Mouse (Mus musculus) heart, postnatal 36 days (tissue): ENCODE measurements around the gene Slco1a5. TPM values are rescaled to one million over a fixed set of nuclear protein-coding genes. Genes with fewer than 3 reads are reported as not detected.
"Not testable (repeated sequence)": the region's sequence is repeated elsewhere in the genome, so short reads cannot be mapped to it uniquely, and the experiment has no call there.

Source experiments
- DNase-seq, 2 experiments: peaks; one replicate each; pipeline ENCODE4 v3.0.0; 2021 to 2022
- intact Hi-C: fragments of 180-260 bp; cut with DNase I; formaldehyde crosslinking; loops from one replicate; pipeline ENCODE4 v1.15.1; 2025
- total RNA-seq, 2 experiments: library from RNA; stranded (reverse); gene quantifications; 2 replicates each; pipeline ENCODE4 v1.2.3; 2021

The Slco1a5 gene
- total RNA-seq: not detected

DNA sequence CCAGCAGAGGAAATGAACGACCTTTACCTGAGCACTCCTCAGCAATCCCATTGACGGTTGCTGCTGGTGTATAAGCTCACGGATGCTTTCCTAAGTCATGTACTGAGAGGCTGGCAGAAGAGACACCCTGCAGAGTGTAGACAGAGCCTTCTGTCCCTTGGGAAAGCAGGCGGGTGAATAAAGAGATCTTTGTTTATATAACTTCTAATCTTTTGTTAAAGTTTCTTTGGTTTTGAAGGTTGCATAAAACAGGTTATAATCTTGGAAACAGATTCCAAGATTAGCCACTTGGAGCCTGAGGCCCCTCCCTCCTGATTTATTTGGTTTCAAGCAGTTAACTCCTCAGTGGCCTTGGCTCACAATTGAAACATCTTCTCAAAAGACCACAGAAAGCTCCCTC is at the start of gene Slco1a5:
TSS of gene Slco1a5 (minus strand) at position 101 of the 400 bp plus-strand sequence.
- no peak for DNase-seq
- intact Hi-C loops: no loop called here

- no peak for DNase-seq
- intact Hi-C loops: no loop called here
Measured at GRCm38 (mm10) chr6:142369568-142369967, 46.8 kb upstream of the Slco1a5 start.

DNA sequence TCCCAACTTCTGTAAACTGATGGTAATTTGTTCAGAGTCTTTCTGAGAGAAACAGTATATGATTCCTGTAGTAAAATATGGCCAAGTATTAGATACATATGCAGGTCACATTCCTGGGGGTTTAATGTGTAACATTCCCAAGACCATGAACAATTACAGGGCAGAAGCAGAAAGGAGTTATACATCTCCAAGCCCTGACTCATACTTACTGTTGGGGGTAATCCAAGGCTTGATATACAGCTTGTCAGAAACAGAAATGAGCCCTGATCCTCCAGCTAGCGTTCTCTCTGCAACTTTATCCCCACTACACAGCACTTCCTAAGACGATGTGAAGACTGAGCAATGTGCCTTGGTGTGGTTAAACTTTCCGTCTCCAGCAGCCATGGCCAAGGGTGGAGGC is 44.8 kb upstream of the Slco1a5 start:
- no peak for DNase-seq
- intact Hi-C loops: no loop called here

- intact Hi-C loops: no loop called here
- no peak for DNase-seq
Measured at GRCm38 (mm10) chr6:142366473-142367018, 43.8 kb upstream of the Slco1a5 start.

GRCm38 (mm10) chr6:142365742-142366472 is 43.1 kb upstream of the Slco1a5 start:
- intact Hi-C loops: no loop called here
- DNase-seq: no peak

DNA sequence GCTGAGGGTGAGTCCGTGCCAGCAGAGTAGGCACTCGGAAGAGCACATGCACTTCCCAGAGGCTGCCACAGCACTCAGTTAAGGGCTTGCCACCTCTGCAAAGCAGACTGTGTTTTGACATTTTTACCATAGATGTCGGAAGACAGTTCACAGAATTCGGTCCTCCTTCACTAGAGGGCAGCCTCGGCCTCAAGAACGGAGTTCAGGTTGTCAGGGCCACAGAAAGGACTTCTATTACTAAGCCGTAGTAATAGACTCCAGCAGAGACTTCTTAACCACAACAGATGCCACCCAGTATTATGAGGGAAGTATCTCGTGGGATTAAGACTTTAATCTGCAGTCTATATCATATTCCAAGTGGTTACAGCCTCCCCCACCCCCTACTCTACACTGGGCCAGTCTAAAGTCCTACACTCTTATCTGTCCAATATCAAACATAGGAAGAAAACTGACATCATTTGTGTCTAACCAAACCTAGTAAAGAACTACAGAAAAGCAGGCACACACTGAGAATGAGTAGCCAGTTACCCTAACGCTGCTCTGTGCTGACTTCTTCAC is 40.3 kb upstream of the Slco1a5 start:
- intact Hi-C loops: loop anchor here (2.0 kb wide), 1 partner anchor 156 kb away; no protein-coding TSS in a partner anchor
- DNase-seq: no peak

DNA sequence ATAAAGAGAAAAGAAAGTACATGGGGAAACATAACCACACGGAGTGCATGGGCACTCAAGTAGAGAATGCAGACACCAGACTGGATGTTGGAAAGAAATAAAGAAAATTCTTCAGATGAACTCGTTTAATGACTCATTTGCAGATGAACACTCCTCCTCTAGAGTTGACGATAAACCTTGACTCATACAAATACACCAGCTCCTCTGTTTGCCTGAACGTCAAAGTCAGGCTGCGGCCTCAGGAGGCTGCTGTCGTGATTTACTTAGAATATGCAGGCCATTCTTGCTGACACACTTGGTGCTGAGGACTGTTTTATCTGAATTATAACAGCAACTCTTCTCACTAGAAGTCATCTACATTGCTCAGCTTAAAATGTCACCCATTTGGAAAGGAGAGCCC is 39.3 kb upstream of the Slco1a5 start:
- intact Hi-C loops: loop anchor here (2.0 kb wide), 1 partner anchor 157 kb away; no protein-coding TSS in a partner anchor
- no peak for DNase-seq

- intact Hi-C loops: no loop called here
- no peak for DNase-seq
Measured at GRCm38 (mm10) chr6:142357106-142357505, 34.3 kb upstream of the Slco1a5 start.

- intact Hi-C loops, DNase-seq: not testable (repeated sequence)
Measured at GRCm38 (mm10) chr6:142352099-142352498, 29.3 kb upstream of the Slco1a5 start.

- intact Hi-C loops: loop anchor here (2.0 to 5.0 kb wide), 3 partner anchors 39 to 410 kb away; partner anchors contain the start of genes Cmas, Golt1b and Recql
- DNase-seq: no peak
Measured at GRCm38 (mm10) chr6:142347431-142348385, 24.9 kb upstream of the Slco1a5 start.

DNA sequence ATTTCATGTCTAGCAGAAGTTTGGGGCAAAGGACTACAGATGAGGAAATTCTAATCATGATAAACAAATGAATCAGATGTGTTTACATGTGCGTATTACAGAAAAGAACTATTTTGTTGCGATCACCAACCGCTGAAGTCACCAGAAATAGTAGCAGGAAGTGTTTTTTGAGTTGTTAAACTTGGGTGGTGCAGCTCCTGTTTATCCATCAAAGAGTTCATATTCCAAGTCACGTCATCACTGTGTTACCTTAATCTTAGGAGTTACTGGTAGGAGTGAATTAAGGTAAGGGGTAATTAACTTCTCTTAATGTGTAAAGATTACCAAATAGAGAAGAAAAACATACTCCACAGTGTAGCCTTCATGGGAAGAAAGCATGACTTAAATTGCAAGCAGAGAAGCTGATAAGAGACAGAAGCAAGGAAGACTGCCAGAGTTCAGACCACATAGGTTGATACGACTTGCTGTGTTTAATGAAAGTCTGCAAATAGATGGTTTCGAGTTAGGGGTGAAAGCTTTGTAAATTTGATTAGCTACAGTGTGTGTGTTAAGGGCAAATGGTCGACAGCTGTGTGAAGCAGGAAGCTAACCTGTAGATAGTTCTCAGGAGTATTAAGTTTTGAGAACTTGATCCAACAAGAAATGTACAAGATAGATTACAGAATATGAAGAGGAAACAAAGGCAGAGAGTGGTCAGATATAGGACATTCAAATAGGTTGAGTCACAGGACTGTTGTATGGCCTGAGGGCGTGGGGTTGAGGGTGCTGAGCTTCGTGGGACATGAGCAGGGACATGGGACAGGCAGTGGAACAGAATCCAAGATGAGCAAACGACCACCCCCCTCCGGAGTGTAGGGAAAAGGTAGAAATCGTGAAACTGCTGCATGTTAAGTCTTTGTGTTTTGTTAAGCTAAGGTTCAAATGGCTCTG is 23.7 kb upstream of the Slco1a5 start:
- intact Hi-C loops: loop anchor here (2.0 to 5.0 kb wide), 3 partner anchors 40 to 411 kb away; partner anchors contain the start of genes Cmas, Golt1b and Recql
- no peak for DNase-seq

DNA sequence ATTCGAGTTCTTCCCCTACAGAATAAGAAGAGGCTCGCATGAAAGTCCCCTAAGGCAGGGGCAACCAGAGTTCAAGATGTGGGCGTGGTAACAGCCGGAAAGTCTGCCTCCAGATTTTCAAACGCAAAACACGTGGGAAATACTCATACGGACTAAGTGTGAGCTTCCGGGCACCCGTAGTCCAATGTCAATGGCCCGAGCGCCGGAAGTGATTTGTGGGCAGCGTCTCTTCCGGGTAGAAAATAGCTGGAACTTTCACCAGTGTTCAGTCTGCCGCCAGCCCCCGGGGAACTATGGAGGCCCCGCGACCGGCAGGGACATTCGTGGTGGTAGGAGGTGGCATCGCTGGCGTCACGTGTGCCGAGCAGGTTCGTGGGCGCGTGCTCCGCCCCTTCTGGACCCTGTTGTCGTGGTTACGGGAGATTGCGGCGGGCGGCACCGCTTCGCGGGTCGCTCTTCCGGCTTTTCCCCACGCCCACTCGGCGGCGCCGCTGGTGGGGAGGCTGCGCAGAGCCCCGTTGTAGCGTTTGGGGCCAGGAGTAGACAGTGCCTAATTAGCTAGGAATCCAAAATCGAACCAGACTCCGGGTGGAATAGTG is 22.8 kb upstream of the Slco1a5 start, which contains the start of gene Pyroxd1:
TSS of gene Pyroxd1 (plus strand) at position 215 of the 599 bp plus-strand sequence.
- peak; percentile 79 to 84 for DNase-seq
- intact Hi-C loops: loop anchor here (2.0 to 5.0 kb wide), 3 partner anchors 41 to 412 kb away; partner anchors contain the start of genes Cmas, Golt1b and Recql

DNA sequence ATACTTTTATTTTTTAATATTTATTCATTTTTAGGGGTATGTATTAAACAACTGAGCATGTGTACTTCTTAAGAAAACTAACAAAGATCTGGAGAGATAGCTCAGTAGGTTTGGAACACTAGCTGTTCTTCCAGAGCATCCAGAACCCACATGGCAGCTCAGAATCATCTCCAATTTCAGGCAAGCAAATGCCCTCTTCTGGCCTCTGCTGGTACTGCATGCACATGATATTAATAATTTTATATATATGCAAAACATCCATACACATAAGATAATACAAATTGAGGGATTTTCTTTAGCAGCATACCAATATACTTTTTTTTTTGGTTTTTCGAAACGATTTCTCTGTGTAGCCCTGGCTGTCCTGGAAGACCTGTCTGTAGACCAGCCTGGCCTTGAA is 20.8 kb upstream of the Slco1a5 start:
- intact Hi-C loops: no loop called here
- peak in 1 of 2 experiments; percentile 46 for DNase-seq

GRCm38 (mm10) chr6:142339576-142339975 is 16.8 kb upstream of the Slco1a5 start:
- intact Hi-C loops: no loop called here

DNA sequence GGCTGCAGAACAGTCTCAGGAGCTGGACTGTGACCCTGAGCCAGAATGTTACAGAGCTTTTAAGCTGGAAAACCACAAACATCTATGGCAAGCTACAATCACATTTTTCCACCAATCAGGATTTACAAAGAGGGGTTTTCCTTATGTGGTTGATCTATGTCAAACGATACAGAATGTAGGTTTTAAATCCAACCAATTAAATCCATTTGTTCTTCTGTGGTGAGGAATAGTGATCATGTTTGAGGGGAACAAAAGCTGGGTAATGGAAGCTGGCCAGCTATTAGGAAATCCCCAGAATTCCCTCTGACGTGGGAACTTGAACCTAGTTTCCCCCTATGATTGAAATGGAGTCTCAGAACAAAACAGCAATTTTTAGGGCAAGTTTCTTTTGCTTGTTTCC is 16.2 kb upstream of the Slco1a5 start:
- intact Hi-C loops: no loop called here
- no peak for DNase-seq

More at GRCm38 (mm10) chr6:142339576-142339975, 16.8 kb upstream of the Slco1a5 start:
- DNase-seq: no peak

DNA sequence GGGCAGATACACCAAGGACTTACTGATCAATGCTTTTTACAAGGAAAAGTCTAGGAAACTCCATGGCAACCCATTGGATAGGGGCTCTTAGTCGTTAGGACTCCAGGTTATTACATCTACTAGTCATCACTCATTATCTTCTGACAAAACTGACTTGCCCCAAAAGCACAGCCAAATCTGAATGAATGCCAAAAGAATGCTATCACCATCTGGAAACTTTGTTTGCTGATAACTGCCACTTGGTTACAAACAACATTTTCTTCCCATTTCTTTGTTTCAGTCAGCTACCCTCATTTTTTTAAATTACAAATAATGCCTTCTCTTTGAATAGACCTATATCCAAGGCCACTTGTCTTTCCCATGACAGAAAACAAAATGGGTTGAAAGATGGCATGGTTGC is 6.4 kb upstream of the Slco1a5 start:
- no peak for DNase-seq
- intact Hi-C loops: no loop called here

GRCm38 (mm10) chr6:142326598-142326997 is 3.8 kb upstream of the Slco1a5 start:
- DNase-seq: no peak
- intact Hi-C loops: no loop called here

DNA sequence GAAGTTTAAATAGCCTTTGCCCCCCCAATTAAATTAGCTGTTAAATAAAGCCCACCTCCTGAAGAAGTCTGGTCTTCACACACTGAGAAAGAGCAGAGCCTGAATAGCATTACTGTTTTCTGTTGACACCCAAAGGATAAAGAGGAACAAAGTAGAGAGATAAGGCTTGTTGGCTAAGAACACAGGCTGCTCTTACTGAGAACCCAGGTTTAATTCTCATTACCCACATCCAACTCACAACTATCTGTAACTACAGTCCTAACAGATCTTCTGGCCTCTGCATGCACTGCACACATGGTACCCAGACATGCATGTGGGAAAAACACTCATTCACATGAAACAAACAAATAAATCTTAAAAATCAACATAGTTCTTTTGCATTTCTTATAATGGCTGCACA is 5.7 kb downstream of the Slco1a5 start:
- DNase-seq: no peak
- intact Hi-C loops: no loop called here

DNA sequence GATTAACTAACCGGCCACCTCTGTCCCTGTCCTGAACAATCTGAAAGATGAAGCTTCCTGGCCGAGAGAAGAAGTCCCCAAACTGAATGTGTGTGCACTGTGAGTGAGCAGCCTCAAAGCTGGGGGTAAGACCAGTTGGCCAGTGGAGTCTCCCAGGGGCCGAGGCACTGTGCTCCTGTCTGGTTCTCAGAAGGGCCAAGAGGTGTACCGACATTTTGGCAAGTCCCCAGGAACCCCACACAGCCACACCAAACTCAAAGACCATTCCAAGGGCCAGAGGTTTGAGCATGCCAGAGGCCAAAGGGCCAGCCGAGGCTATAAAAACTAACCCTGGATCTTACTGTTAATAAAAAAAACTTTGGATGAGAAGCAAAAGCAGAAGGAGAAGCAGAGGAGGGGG is 8.5 kb downstream of the Slco1a5 start:
- DNase-seq: no peak
- intact Hi-C loops: no loop called here
